Mouse (Mus musculus) limb, embryonic 10.5 days (tissue): ENCODE measurements at regions not wholly inside any gene's neighbourhood (a gene's known extent, or its start where the extent isn't known, plus 50 kb on each side); places are given as distances from the start of the nearest gene placed in this dataset.
A peak's percentile ranks its signal among the peaks of the same experiment; 100 is the strongest.

ENCODE experiments used
- DNase-seq: peaks from one replicate; pipeline ENCODE4 v3.0.0-alpha.2; 2017; ENCODE audit warnings: low spot score
- H3K27ac ChIP-seq: fragments of 300-500 bp; sonication (generic); 2 replicates; pipeline ENCODE4 v1.5.1; 2016; ENCODE audit warnings: mild to moderate bottlenecking
- H3K27me3 ChIP-seq: fragments of 300-500 bp; sonication (generic); 2 replicates; pipeline ENCODE4 v1.6.1; 2016; ENCODE audit warnings: low read depth, mild to moderate bottlenecking; ENCODE audit not compliant: poor library complexity, severe bottlenecking
- H3K36me3 ChIP-seq: fragments of 300-500 bp; sonication (generic); 2 replicates; pipeline ENCODE4 v1.6.1; 2016; ENCODE audit warnings: mild to moderate bottlenecking, moderate library complexity
- H3K4me1 ChIP-seq: fragments of 300-500 bp; sonication (generic); 2 replicates; pipeline ENCODE4 v1.6.1; 2016
- H3K4me3 ChIP-seq: fragments of 300-500 bp; sonication (generic); 2 replicates; pipeline ENCODE4 v1.5.1; 2016; ENCODE audit warnings: mild to moderate bottlenecking, moderate library complexity
- H3K9me3 ChIP-seq: fragments of 300-500 bp; sonication (generic); replicated peaks from 2 replicates; pipeline ENCODE4 v1.6.1; 2016; ENCODE audit warnings: mild to moderate bottlenecking
- WGBS: fragments of 180-500 bp; shearing (Covaris S2); methylation state at CpG from one replicate; pipeline ENCODE4 v1.1.7; 2016; 5-methylcytosine and 5-hydroxymethylcytosine counted together

DNA sequence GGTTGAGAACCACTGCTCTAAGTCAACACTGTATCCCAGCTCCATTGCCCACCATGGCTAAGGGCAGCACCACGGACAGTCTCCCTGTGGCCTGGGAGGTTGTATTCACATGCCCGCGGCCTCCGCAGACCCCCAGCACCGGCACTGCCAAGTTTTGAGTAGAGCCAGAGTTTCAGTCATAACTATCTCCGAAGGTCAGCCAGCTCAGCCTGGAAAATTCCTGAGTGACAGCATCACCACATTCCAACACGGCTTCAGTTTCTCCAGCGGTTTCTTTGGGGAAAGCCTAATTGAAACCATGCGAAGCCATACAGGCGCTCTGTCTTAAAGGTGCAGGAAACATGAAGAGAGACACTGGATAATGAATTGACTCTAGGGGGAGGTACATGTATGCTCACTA is 271.5 kb upstream of the Sulf2 start:
- H3K36me3 ChIP-seq, result no peaks in the 10 kb centered on the region
- peak overlapping the region; percentile 73 for H3K27ac ChIP-seq
- no peaks in the 10 kb centered on the region for H3K9me3 ChIP-seq
- DNase-seq, result peak; percentile 77
- 13% methylated on average over 10 of the region's 10 CpGs for WGBS
- peaks cover 48% of the 10 kb centered on the region for H3K4me1 ChIP-seq
- H3K4me3 ChIP-seq, result peak overlapping the region; percentile 27
- no peaks in the 10 kb centered on the region for H3K27me3 ChIP-seq

DNA sequence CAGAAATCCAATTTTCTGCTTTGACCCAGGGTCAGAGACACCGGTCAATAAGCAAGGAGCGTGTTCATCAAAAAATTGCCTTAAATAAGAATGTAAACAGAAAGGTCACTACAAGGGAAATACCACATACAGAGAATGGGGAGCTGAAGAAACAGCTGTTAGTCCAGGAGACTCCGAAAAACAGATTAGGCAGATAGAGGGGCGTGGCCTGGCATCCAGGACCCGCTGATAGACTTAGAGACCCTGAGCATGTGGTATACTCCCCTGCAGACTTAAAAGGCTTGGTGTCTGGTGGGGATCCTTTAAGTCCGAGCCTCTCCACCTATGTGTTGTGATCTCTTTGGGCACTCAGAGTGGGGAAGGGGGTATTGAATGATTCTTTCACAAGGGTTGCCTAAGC is 271.0 kb upstream of the Sulf2 start:
- peaks cover 48% of the 10 kb centered on the region for H3K4me1 ChIP-seq
- no peak for DNase-seq
- no peaks in the 10 kb centered on the region for H3K36me3 ChIP-seq
- H3K4me3 ChIP-seq, result peak overlapping the region; percentile 27; the same call in 1 of the 2 replicates
- H3K27me3 ChIP-seq, result no peaks in the 10 kb centered on the region
- H3K27ac ChIP-seq, result peak overlapping the region; percentile 73
- no peaks in the 10 kb centered on the region for H3K9me3 ChIP-seq
- WGBS, result 52% methylated on average over 6 of the region's 6 CpGs

DNA sequence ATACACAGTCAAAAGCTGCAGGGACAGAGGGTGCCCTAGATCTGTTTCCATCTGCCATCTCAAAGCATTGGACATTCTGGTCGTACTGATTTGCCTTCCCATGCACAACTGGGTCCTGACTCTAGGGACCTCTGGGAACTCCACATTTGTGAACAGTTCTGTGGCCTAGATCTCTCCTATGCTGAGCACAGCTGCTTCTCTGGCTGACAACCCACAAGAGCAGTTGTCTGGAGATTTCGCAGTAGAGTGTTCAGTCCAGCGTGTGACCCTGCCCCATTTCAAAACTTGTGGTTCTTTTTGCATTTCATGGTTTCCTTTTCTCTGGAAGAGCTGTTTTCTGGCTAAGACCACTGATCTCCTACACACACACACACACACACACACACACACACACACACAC is 269.7 kb upstream of the Sulf2 start:
- DNase-seq, result no peak
- no peak overlapping the region for H3K4me3 ChIP-seq
- peaks cover 51% of the 10 kb centered on the region for H3K4me1 ChIP-seq
- H3K27me3 ChIP-seq, result no peaks in the 10 kb centered on the region
- no peaks in the 10 kb centered on the region for H3K9me3 ChIP-seq
- H3K27ac ChIP-seq, result peak overlapping the region; percentile 73; the same call in 1 of the 2 replicates
- 85% methylated on average over 3 of the region's 3 CpGs for WGBS
- no peaks in the 10 kb centered on the region for H3K36me3 ChIP-seq

DNA sequence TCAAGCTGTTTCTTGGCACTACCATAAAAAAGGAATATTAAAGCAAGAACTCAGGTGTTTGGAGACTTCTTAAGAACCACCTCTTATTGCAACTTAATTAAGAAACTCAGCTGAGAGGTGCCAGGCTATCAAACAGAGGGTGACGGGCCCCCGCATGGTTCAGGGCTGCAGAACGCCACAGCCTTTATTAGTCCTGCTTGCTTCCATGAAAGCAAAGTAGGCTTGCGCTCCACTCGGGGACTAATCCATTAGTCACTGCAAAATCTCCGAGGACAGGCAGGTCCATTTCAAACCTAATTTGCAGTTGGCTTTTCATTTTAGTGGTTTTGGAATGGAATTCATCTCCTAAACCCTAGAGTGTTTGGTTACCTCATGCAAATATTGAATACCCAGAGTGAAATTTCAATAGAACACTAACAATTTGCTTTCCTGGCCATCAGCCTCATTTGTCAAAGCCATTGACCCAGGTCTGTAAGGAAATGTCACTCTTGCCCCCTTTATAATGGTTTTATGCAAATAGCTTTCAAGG is 267.7 kb upstream of the Sulf2 start:
- no peak for DNase-seq
- WGBS, result 74% methylated on average over 6 of the region's 6 CpGs
- no peaks in the 10 kb centered on the region for H3K27me3 ChIP-seq

DNA sequence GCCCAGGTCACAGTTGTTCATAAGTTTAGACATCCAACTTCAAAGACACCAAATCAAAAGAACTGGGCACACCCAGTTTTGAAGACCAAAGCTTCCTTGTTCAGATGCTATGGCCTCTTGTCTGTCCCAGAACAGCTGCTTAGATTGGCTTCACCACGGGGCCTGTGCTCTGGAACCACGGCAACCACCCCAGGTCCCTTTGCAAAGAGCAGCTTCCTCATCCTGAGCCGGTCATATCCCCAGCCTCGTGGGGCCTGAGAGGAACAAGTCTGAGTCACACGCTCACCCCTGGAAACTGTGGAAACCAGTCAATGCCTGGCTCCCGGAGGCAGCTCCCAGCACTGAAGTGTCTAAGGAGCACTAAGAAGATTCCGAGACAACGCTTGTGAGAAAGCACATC is 264.8 kb upstream of the Sulf2 start:
- WGBS, result 77% methylated on average over 8 of the region's 8 CpGs
- no peak for DNase-seq
- peaks cover 37% of the 10 kb centered on the region for H3K4me1 ChIP-seq
- H3K27me3 ChIP-seq, result no peaks in the 10 kb centered on the region
- no peaks in the 10 kb centered on the region for H3K9me3 ChIP-seq
- no peaks in the 10 kb centered on the region for H3K36me3 ChIP-seq
- H3K4me3 ChIP-seq, result no peak overlapping the region
- H3K27ac ChIP-seq, result 0 out of 2 replicates have a peak overlapping the region, but pooled peaks have one; percentile 17

More for the DNA sequence above, 267.7 kb upstream of the Sulf2 start:
- Histone ChIP-seq H3K4me1 (peaks cover 48% of the 10 kb centered on the region), H3K9me3 (no peaks in the 10 kb centered on the region), H3K27ac (no peak overlapping the region), H3K4me3 (no peak overlapping the region), H3K36me3 (no peaks in the 10 kb centered on the region)

DNA sequence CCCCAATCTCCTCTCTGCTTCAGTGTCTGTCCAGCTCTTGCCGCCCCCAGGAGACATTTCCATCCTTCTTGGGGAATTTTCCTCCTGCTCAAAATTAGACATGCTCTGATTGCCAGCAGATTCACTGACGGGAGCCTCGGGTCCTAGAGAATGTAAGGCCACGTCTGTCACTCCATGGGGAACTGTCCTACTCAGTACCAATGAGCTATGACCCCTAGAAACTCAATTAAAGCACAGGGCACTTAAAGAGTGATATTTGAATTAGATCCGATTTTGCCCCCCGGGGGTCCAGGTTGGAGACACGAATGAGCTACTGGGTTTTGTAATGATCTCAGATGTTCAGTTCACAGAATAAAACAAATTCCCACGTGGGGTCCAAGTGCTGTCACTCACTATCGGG is 263.8 kb upstream of the Sulf2 start:
- Histone ChIP-seq H3K9me3 (no peaks in the 10 kb centered on the region), H3K36me3 (no peaks in the 10 kb centered on the region), H3K27ac (peak overlapping the region; percentile 31; the same call in 1 of the 2 replicates), H3K4me1 (peaks cover 40% of the 10 kb centered on the region), H3K27me3 (no peaks in the 10 kb centered on the region), H3K4me3 (no peak overlapping the region)
- DNase-seq, result no peak
- 76% methylated on average over 9 of the region's 9 CpGs for WGBS

DNA sequence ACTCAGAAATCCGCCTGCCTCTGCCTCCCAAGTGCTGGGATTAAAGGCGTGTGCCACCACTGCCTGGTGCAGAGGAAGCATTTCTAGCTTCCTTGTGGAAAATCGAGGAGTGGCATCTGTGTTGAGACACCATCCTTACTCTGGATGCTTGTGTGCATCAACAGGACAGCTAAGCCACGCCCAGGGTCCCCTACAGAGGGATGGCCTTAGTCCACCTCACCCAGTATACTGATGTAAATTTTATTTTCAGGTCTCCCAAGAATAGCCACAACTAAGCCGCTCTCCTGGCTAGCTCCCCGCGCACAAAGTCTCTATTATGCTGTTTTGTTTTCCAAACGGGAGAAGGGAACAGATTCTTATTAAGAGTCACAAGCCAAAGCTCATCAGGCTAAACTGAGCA is 262.8 kb upstream of the Sulf2 start:
- Histone ChIP-seq H3K27ac (peak overlapping the region; percentile 16; the same call in 1 of the 2 replicates), H3K36me3 (no peaks in the 10 kb centered on the region), H3K27me3 (no peaks in the 10 kb centered on the region), H3K4me1 (peaks cover 38% of the 10 kb centered on the region), H3K9me3 (no peaks in the 10 kb centered on the region), H3K4me3 (no peak overlapping the region)
- WGBS, result 87% methylated on average over 8 of the region's 8 CpGs
- DNase-seq, result no peak

DNA sequence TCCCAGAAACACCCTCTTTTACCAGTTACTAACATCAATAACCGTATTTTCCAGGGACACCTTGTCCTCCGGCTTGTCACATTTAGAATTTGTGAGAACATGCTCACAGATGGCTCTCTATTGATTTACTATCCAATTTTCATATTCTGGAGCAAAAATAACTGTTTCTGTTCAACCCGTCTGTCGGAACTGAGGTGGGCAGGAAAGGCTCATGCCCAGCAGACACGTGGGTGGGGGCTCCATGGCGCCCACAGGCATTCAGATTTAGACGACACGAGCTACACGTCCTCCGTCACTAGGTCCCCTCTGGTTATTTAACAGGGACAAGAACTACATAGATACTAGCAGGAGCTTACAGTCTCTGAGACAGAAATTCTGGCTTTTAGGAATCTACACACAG is 262.2 kb upstream of the Sulf2 start:
- DNase-seq, result no peak
- no peaks in the 10 kb centered on the region for H3K36me3 ChIP-seq
- no peaks in the 10 kb centered on the region for H3K27me3 ChIP-seq
- WGBS, result 91% methylated on average over 10 of the region's 10 CpGs
- peak overlapping the region; percentile 56; the same call in 1 of the 2 replicates for H3K27ac ChIP-seq
- no peak overlapping the region for H3K4me3 ChIP-seq
- H3K9me3 ChIP-seq, result no peaks in the 10 kb centered on the region
- H3K4me1 ChIP-seq, result peaks cover 36% of the 10 kb centered on the region

DNA sequence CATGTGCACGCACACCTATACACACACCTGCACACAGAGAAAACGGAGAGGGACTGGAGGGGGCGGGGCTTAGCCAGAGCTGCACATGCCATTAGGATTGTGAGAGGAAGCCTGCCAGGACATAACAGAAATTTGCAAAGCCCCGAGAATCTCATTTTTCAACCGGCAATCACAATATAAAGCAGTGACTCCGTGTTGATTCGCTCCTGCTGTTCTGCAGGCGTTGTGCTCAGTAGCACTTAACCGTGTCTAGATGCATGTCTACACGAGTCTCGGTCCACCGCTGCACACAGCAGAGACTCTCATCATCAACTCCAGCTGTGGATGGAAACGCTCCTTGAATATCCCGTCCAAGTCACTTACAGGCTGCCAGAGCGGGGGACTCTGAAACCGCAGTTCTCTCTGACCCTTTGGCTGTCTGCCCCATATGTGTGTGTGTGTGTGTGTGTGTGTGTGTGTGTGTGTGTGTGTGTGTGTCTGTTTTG is 260.1 kb upstream of the Sulf2 start:
- Histone ChIP-seq H3K27me3 (0 out of 2 replicates have a peak, but pooled peaks cover 3% of the 10 kb centered on the region), H3K27ac (peak overlapping the region; percentile 77; the same call in 1 of the 2 replicates), H3K9me3 (no peaks in the 10 kb centered on the region), H3K4me1 (peaks cover 51% of the 10 kb centered on the region), H3K36me3 (no peaks in the 10 kb centered on the region), H3K4me3 (no peak overlapping the region)
- WGBS, result 80% methylated on average over 16 of the region's 16 CpGs
- DNase-seq, result peak; percentile 59

DNA sequence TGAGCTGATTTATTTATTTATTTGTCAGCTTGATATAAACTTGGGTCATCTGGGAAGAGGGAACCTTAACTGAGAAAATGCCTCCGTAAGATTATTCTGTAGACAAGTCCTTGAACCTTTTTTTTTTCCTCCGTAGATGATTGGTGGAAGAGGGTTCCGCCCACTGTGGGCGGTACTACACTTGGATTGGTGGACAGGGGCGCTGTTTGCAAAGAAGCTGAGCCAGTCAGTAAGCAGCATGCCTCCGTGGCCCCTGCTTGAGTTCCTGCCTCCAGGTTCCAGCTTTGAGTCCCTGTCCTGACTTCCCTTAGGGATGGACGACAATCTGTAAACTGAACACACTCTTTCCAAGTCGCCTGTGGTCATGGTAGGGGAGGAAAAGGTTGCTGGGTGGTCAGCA is 259.4 kb upstream of the Sulf2 start:
- Histone ChIP-seq H3K4me1 (peaks cover 48% of the 10 kb centered on the region), H3K36me3 (no peaks in the 10 kb centered on the region), H3K27me3 (0 out of 2 replicates have a peak, but pooled peaks cover 3% of the 10 kb centered on the region), H3K27ac (0 out of 2 replicates have a peak overlapping the region, but pooled peaks have one; percentile 77), H3K4me3 (no peak overlapping the region), H3K9me3 (no peaks in the 10 kb centered on the region)
- WGBS, result 91% methylated on average over 8 of the region's 8 CpGs
- no peak for DNase-seq

DNA sequence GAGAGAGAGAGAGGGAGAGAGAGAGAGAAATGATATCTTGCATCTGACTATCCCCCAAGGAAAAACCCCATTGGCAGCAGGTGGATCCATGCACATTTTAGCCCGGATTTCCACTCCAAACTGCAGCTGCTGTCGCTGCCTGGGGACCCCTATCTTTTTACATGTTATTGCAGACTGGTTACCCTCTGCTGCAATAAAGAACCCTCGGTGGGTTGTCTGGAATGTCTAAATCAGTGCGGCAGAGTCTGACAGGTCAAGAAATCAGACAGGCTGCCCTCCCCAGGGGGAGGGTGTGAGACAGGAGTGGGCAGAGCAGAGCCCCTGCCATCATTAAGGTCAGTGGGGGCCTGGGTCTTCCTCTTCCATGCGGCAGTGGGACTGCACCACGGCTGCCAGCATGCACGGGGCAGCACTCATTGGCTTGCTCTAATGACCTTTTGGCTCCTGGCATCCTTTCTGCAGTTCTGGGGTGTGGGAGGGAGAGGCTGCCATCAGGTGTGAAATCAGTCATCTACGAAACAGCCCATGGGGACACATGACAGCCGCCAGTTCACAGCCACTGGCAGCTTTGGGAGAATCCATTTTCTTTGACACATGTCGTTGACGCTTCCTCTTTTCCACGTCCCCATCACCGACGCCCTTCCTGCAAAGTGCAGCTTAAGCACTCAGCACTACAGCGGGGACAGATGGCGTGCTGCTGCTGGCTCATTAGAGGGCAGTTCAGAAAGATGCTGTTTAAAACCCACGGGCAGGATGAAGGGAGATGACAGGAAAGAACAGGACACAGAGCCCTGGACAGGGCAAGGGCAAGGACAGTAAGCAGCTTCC is 256.8 kb upstream of the Sulf2 start:
- DNase-seq, result no peak
- Histone ChIP-seq H3K27ac (peak overlapping the region; percentile 32; the same call in 1 of the 2 replicates), H3K36me3 (no peaks in the 10 kb centered on the region), H3K4me3 (peak overlapping the region; percentile 6; the same call in 1 of the 2 replicates), H3K9me3 (no peaks in the 10 kb centered on the region), H3K4me1 (peaks cover 40% of the 10 kb centered on the region), H3K27me3 (0 out of 2 replicates have a peak, but pooled peaks cover 3% of the 10 kb centered on the region)
- 13% methylated on average over 17 of the region's 17 CpGs for WGBS

DNA sequence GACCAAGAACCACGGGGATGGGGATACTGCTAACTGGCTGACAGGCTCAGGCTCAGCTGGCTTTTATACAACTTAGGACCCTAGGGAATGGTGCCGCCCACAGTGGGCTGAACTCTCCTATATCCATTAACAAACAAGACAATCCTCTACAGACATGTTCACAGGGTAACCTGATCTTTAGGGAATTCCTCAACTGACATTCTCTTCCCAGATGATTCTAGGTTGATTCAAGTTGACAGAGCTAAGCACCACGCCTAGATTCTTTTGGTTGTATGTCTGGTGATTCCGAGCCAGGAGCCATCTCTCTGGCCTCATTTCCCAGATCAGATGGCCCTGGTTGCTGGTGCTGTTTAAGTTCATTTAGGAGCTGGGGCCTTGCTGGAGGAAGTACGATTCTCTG is 253.9 kb upstream of the Sulf2 start:
- H3K4me1 ChIP-seq, result peaks cover 49% of the 10 kb centered on the region
- H3K4me3 ChIP-seq, result no peak overlapping the region
- H3K9me3 ChIP-seq, result no peaks in the 10 kb centered on the region
- no peak for DNase-seq
- 90% methylated on average over 5 of the region's 5 CpGs for WGBS
- H3K27me3 ChIP-seq, result 0 out of 2 replicates have a peak, but pooled peaks cover 3% of the 10 kb centered on the region
- H3K27ac ChIP-seq, result no peak overlapping the region
- H3K36me3 ChIP-seq, result no peaks in the 10 kb centered on the region

DNA sequence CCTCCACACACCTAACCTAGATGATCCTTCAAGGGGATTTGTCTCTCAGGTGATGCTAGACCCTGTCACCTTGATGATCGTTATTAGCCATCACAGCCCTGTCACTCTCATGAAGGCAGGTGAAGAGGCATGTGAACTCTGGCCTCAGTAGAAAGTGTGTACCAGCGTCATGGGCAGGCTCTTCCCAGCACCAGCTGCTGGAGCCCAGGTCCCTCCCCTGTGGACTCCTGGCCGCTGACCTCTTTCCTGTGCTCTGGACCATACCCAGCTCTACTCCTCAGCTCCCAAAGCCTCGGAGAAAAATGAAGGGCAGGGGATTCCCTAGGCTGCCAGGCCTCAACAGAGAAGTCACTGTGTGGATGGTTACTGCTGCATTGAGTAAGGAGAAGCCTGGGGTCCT is 253.3 kb upstream of the Sulf2 start:
- Histone ChIP-seq H3K4me1 (peaks cover 53% of the 10 kb centered on the region), H3K9me3 (no peaks in the 10 kb centered on the region), H3K27me3 (0 out of 2 replicates have a peak, but pooled peaks cover 3% of the 10 kb centered on the region), H3K36me3 (no peaks in the 10 kb centered on the region), H3K4me3 (no peak overlapping the region), H3K27ac (peak overlapping the region; percentile 31; the same call in 1 of the 2 replicates)
- no peak for DNase-seq
- 94% methylated on average over 4 of the region's 4 CpGs for WGBS
